Mouse (Mus musculus): ENCODE measurements around the gene Olfr1260.

Olfr1260 gene

GRCm38 (mm10) chr2:89974184-89974583 is at the start of gene Olfr1260:
Gene Olfr1260, plus strand, starts transcription at chr2:89974340.
- DNase-seq (ENCODE audit: low spot score) = no peak

- no peak for DNase-seq (ENCODE audit: low spot score)
These were observed 47.1 kb upstream of the Olfr1260 start, which contains the start of gene Olfr1258 for GRCm38 (mm10) chr2:89927009-89927408. Gene Olfr1258, plus strand, starts transcription at chr2:89927309.

- no peak for DNase-seq (ENCODE audit: low spot score)
These were observed 25.6 kb upstream of the Olfr1260 start, which contains the start of gene Olfr1259 for GRCm38 (mm10) chr2:89948564-89948963. Gene Olfr1259, minus strand, starts transcription at chr2:89948664.

- no peak for DNase-seq (ENCODE audit: low spot score)
These were observed 3.6 kb downstream of the Olfr1260 start for GRCm38 (mm10) chr2:89977709-89978108.

- DNase-seq (ENCODE audit: low spot score) = no peak
These were observed 16.8 kb downstream of the Olfr1260 start, which contains the start of gene Olfr1261 for GRCm38 (mm10) chr2:89990921-89991320. Gene Olfr1261, plus strand, starts transcription at chr2:89991221.

GRCm38 (mm10) chr2:89999845-90000244 is 25.7 kb downstream of the Olfr1260 start, which contains the start of gene Olfr1262:
Gene Olfr1262, plus strand, starts transcription at chr2:90000145.
- DNase-seq (ENCODE audit: low spot score) = no peak

- DNase-seq (ENCODE audit: low spot score) = no peak
These were observed 37.7 kb downstream of the Olfr1260 start, which contains the start of gene Olfr1263 for GRCm38 (mm10) chr2:90011831-90012230. Gene Olfr1263, plus strand, starts transcription at chr2:90012131.

- no peak for DNase-seq (ENCODE audit: low spot score)
These were observed 51.3 kb downstream of the Olfr1260 start, which contains the start of gene Olfr1264 for GRCm38 (mm10) chr2:90025477-90025876. Gene Olfr1264, minus strand, starts transcription at chr2:90025577.

Measured in left cerebral cortex, adult 11 months (tissue).